Mouse (Mus musculus): ENCODE measurements at regions not wholly inside any gene's neighbourhood (a gene's known extent, or its start where the extent isn't known, plus 50 kb on each side); places are given as distances from the start of the nearest gene placed in this dataset.

DNA sequence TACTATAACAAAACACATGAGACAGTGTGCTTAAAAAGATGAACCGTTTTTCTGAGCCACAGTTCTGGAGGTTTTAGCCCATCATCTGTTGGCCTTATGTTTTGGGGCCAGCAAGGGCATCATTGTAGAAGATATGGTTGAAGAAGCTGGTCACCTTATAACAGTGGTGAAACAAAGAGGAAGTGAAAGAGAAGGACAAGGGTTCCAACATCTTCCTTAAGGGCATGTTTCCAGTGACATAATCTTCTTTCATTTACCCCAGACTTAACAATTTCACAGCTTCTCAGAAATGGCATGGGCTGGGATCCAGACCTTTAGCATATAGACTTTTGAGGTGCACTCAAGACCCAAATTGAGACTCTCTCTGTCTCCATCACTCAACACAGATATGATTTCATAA lies 259.5 kb downstream of the 1700064H15Rik start:
- peak in 1 of 2 experiments; percentile 35 for DNase-seq (ENCODE audit: low spot score in 2 of 2)

DNA sequence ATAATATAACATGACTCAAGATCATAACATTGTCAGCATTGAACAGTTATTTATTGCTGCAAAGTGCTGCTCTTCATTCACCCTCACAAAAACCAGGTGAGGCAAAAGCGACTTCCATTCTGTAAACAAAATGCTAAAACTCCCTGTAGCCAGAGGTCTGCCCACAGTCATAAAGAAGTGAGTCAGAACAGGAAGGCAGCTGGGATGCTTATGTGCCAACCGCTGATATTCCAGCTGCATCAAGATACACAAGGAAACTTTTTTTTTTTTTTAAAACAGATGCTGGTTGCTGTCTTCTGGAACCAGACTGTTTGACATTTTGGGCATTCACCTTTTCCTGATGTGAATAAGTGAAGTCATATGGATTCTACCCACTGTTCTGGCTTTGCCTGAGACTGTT lies 260.7 kb downstream of the 1700064H15Rik start:
- DNase-seq (ENCODE audit: low spot score in 2 of 2) = no peak
